Mouse (Mus musculus) cerebellum, postnatal 14 days (tissue): ENCODE results near the gene Ccdc116.
"Not testable (repeated sequence)": the region's sequence is repeated elsewhere in the genome, so short reads cannot be mapped to it uniquely, and the experiment has no call there.

ENCODE experiments used
- DNase-seq, 2 experiments: peaks; one replicate each; pipeline ENCODE4 v3.0.0; 2021; ENCODE audit warnings: mixed read lengths in 2 of 2

Ccdc116 gene

DNA sequence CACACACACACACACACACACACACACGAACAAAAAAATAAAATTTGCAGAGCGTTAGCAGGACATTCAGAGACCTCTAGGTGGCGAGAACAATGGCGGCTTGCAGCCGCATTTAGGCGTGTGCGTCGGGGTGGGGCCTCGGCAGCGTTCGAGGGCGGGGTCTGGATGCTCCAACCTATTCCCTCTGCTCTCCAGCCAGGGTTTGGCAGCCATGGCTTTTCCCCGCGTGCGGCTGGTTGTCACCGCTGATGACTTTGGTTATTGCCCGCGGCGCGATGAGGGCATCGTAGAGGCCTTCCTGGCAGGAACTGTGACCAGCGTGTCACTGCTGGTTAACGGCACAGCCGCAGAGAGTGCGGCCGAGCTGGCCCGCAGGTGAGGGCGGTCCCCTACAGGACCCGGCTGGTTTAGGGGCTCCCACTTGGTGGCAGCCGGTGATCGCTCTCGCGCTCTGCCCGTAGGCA, at the start of gene Ccdc116:
Gene Ccdc116 (minus strand): TSS at position 458 of the 464 bp plus-strand sequence.
- DNase-seq = peak; percentile 91 to 92

DNA sequence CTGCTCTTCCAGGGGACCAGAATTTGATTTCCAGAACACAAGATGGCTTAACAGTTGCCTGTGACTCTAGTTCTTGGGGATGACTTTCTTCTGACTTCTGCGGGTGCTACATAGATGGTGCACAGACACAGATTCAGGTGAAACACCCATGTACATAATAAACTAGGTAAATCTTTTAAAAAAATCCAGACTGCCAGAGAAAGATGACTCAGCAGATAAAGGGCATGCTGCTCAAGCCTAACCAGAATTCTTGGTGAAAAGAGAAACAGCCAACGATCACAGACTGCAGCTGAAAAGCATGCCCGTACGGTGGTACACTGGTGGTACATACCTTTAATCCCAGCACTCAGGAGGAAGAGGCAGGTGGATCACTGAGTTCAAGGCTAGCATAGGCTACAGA, 46.8 kb upstream of the Ccdc116 start:
- DNase-seq = no peak

DNA sequence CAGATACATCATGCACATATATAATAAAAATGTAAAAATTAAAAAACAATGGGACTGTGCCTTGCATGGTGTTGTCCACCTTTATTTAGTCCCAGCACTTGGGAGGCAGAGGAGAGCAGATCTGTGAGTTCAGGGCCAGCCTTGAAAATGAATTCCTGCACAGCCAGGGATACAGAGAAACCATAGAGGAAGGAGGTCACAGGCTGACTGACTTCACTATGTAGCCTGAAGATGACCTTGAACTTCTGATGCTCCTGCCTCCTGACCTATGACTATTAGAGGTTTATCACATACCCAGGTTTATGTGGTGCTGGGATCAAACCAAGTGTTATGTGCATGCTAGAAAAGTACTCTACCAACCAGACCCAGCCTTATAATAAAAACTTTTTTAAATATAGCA, 38.4 kb upstream of the Ccdc116 start:
- DNase-seq = no peak

DNA sequence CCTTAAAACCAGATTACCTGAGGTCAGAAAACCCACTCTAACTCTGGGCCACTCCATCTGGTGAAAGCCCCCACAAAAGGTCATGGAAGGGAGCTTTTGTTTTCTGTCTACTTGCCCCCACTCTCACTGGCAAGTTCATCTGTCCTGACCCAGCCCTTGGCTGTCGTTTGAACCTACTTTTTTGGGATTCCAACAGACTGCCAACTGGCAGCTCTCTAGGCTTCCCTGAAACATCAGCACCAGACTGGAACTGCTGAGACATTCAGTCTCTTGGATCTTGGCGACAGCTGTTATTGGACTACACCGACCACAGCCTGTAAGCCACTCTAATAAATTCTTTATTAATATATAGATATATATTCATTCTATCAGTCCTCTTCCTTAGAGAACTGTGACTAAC, 36.0 kb upstream of the Ccdc116 start:
- no peak for DNase-seq

DNA sequence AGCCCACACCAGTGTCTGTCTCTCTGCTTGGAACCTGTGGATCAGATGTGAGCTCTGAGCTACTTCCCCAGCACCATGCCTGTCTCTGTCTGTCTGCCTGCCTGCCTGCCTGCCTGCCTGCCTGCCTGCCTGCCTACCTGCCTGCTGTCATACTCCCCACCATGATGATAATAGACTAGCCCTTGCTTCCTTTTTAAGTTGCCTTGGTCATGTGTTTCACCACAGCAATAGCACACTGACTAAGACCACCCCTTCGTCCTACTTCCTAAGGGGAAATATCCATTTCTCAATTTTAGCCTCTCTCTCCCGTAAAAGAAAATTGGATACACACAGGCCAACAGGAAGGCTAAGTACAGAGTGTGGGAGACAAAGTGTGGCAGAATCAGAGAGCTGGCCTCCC, 35.1 kb upstream of the Ccdc116 start:
- no peak for DNase-seq

DNA sequence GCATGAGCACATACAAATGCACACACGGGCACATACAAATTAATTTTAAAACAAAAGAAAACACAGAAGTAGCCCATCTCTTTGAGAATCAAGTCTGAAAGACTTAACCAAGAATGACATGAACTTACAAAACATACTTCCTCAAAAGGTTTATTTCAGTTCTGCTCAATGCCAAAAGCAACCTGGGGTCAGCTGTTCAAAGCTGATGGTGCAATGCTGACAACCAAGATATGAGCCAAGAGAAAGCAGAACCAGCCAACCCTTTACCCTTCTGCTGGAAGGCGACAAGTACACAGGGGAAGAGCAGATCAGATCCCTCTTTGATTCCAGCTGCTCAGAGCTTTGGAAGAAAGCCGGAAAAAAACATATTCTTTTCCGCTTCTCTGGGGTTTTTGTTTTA, 34.4 kb upstream of the Ccdc116 start:
- peak in 1 of 2 experiments; percentile 13 for DNase-seq

DNA sequence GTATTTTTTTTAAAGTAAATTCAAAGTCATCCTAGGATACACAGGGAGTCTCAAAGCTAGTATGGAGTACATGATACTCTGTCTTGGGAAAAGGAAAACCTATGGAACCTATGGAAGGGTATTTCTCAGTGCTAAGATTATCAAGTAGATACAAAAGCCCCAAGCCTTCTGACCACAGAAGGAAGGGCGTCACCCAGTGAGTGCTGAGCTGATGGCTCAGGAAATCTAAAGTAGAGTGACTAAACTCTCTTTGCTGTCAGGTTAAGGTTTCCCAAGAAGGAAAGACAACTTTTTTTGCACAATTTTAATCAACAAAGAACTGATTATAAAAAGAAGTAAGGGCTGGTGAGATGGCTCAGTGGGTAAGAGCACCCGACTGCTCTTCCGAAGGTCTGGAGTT, 32.7 kb upstream of the Ccdc116 start:
- no peak for DNase-seq

DNA sequence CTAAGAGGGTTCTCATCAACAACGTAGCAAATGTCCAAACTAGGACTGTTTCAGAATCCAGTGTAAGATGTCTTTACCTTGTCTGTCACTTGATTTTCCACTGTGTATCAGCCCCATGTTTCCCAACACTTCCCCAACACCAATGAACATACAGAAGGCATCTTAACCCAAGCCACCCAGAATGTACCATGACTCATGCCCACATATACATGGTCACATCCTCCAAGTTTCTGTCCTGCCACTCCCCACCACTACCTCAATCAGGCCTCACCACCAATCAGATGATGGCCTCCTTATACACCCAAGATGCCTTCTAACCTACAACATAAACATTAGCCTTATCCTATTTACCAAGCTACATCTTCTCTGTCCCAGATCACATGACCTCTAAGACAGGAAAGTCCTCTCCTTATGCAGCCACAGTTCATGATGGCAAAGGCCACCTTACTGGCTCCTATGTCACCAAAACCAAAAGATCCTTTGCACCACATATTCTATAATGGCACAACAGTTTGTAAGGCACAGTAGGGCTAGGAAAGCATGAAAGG, 30.7 kb upstream of the Ccdc116 start:
- no peak for DNase-seq

DNA sequence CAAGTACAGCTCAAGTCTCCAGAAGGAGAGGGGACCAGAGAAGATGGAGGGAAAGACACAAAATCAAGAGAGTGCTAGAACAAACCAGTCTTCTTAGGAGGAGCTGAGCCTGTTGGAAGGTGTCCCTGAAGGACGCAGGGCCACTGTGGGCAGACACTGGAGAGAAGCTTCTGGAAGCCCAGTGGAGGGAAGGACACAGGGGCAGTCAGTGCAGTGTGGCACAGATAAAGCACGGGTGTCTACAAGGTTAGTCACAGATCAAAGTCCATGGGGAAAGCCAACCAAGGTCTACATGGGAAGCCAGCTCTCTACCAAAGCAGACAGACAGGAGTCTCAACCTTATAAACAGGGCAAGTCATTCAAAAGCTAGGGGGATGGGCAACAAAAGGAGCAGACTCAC, 28.7 kb upstream of the Ccdc116 start:
- DNase-seq = no peak

DNA sequence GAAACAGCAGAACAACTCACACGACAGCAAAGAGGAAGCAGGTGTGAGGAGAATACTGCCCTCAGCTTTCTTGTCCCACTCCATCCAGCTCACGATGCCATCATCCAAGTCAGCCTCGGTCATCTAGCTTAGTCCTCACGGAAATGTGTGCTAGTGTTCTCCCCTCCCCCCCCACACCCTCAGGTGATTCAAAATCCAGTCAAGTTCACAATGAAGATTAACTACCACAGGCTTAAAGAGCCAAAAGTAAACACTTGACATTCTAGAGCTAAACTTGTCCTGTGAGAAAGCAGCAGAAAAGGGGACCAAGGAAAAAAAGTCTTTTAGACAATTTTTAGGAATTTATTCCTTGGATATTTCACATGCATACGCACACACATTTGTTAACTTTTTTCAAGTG, 21.0 kb upstream of the Ccdc116 start:
- no peak for DNase-seq

DNA sequence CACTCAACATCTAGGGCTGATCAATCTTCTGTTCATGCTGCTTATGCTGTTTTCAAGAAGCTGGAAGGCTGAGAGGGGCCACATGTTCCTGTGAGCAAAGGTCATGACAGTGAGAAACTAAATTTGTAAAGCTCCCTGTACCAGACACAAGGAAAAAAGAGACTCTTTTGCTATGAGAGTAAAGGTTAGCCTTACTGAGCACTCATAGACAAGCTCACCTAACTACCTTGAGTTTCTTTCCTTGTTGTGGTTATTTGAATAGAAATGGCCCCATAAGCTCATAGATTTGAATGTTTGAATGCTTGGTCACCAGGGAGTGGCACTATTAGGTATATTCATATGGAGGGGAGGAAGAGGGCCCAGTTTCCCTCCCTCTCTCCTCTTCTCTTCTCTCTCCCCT, 20.1 kb upstream of the Ccdc116 start:
- no peak for DNase-seq

DNA sequence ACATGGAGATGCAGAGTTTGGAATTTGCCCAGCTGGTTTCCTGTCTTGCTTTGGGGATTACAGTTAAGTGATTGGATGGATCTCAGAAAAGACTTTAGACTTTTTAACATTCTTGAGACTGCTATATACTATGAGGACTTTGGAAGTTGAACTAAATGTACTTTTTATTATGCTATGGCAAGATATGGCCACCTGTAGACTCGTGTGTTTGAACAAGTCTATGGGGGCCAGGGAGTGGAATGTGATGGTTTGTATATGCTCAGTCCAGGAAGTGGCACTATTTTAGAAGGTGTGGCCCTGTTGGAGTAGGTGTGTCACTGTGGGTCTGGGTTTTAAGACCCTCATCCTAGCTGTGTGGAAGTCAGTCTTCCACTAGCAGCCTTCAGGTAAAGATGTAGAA, 18.4 kb upstream of the Ccdc116 start:
- DNase-seq = not testable (repeated sequence)

DNA sequence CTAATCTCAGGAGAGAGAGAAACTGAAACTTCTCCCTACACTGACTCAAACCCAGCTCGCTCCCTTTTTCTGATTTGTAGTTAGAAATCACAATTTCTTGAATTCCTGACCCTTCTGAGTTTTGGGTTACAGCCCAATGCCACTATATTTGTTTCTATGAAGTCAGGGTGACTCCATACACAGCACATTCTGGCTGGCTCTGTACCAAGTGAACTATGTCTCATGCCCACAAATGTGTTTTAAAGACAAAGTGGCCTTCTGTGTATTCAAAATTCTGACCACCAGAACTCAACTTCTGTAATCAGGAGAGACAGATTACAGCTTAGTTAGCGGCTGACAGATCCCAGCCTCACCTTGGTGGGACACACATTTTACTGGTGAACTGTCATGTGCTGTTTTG, 7.3 kb upstream of the Ccdc116 start:
- DNase-seq = no peak

DNA sequence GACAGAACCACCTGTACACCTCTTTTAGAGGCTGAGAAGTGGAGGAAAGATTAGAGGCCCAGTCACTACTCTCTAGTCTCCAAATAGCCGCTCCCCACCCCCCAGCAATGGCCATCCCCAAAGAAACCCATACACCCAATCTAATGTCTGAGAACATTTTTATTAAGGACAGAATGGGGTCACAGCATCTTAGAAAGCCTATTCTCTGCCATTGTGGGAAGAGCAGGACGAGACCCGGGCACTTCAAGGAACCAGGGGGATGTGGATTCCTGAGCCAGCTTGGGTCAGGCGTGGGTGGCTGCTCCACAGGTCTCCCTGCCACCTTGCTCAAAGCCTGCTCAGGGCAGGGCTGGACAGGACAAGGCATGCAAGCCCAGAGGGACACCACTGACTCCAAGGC, 4.8 kb upstream of the Ccdc116 start:
- DNase-seq = no peak

DNA sequence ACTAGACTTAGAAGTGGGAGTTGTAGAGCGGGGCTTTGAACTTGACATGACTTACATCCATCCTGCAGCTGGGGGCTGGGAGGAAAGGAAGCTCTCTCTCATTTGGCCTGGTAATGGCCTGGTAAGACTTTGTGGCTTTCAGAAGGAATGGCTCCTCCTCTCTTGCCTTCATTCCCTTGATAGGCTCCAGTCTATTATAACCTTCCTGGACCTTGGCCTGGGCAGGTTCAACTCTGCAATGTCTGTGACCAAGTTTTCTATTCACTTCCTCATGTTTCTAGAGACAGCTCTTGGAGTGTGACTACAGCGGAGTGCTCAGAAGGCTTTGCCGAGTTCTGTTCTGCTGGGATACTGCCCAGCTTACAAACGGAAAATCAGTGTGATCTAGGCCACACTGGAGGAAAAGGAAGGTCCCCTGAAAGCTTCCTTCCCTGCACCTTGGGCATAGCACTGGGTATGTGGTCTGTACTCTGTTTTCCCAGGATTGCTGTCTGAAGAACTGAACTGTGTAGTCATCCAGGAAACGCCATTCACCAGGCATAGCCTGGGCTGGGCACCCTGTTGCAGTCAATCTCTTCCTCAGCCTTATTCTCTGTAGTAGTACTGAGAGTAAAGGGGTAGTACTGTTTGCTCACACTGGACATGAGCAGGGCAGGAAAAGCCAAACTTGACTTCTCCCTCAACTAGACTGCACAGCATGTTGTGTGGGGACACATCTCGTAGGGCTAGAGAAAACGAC, 3.7 kb upstream of the Ccdc116 start:
- no peak for DNase-seq

DNA sequence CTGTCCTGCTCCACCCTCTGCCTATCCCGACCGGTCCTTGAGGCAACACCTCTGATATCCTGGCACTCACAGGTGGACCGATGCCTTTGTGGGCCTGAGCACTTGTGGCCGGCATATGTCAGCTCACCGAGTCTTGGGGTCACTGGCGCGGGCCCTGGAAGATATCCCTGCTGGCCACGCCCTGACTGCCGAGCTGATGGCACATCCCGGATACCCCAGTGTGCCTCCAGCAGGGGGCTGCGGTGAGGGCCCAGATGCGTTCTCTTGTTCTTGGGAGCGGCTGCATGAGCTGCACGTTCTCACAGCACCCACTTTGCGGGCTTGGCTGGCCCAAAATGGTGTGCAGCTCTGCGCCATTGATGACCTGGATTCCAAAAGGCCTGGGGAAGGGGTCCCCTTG, 1.1 kb upstream of the Ccdc116 start:
- peak; percentile 27 to 34 for DNase-seq

DNA sequence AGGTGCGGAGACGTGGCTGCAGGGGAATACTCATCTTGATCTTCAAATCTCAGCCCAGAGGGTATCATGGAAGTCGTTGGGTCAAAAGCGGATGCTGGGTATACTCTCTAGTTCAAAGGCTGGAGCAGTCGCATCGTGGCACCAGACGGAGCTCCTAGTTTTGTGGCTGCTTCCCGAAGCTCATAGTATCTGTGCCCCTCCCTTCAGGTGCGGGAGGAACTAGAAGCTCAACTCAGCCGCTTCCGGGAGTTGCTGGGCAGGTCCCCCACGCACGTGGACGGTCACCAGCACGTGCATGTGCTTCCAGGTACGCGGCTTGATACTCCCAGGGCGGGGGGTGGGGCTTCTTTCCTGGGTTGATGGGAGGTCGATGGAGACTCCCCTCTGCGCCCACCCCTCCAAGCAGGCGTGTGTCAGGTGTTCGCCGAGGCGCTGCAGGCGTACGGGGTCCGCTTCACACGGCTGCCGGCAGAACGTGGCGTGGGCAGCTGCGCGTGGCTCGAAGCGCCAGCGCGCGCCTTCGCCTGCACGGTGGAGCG, 431 bp upstream of the Ccdc116 start:
- DNase-seq = peak in 1 of 2 experiments; percentile 46

DNA sequence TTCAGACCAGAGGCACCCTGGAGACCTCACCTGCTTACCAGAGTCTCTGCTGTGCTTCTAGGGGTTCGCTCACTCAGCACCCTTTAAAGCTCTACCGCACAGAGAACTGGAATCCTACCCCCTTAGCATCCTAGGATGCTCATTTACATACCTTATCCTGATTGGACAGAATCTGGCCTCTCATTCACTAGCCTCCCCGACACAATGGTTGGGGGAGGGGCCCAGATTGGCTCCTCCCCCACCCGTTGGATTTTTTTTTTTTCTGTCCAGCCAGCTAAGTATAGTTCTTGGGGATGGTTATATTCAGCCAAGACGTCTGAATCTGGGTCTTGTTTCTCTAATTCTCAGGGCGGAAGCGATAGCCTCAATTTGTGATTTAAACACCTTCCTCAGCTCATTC, 2.7 kb downstream of the Ccdc116 start, which contains the start of gene Ydjc:
Gene Ydjc (plus strand): TSS at position 283 of the 400 bp plus-strand sequence.
- DNase-seq = no peak

DNA sequence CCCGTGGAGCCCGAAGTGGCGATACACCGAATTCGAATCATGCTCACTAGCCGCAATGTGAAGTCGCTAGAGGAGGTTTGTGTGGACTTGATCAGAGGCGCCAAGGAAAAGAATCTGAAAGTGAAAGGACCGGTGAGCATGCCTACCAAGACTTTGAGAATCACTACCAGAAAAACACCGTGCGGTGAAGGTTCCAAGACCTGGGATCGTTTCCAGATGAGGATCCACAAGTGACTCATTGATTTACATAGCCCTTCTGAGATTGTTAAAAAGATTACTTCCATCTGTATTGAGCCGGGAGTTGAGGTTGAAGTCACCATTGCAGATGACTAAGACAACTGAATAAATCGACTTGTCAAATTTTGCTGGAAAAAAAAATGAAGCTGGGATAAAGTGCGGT, 9.7 kb downstream of the Ccdc116 start:
- DNase-seq = no peak

DNA sequence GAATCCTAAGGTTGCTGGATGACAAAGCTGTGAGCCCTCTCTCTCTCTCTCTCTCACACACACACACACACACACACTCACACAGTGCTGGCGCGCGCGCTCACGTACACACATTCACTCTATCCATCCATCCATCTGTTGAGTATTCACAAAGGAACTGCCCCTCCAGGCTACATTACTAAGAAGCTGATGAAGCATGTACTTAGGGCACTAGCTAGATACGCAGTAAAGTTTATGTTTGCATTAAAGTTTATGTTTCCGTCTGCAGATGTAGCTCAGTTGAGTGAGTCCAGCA, 14.2 kb downstream of the Ccdc116 start:
- peak in 1 of 2 experiments; percentile 11 for DNase-seq

DNA sequence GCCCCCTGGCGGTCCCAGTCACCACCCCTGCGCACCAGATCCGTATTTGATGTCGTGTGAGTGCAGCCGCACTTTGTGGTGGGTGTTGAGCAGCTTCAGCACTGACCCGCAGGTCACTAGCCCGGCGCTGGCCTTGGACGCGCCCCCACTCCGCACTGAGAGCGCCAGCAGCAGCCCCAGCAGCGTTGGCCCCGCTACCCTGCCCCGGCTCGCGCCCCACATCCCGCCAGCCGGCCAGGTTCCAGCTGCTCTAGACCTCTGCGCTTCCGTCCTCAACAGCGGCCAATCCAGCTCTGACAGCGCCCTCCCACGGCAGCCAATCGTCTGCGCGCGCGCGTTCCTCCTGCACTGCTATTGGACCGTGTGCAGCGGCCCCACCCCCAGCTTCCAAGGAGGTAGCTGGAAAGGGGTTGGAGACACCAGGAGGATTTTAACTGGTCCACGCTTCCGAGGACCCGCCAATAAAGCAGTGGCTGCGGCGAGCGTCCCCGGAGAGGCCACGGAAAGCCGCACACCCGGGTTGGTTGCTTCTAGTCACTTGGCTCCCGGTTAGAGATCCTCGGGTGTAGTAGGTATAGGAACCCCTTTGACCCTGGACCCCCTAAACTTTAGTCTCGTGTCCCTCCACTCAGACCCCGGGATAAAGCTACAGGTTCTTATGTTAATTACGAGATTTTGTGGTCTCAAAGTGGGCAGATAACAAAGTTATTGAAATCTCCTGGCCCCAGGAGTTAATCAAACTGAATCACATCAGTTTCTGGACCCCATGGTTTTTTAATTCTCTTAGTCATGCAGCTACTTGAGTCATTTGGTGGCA, 14.7 kb downstream of the Ccdc116 start, which contains the start of gene Sdf2l1:
Gene Sdf2l1 (minus strand): TSS at position 295 of the 817 bp plus-strand sequence.
- DNase-seq = peak; percentile 98 to 99

DNA sequence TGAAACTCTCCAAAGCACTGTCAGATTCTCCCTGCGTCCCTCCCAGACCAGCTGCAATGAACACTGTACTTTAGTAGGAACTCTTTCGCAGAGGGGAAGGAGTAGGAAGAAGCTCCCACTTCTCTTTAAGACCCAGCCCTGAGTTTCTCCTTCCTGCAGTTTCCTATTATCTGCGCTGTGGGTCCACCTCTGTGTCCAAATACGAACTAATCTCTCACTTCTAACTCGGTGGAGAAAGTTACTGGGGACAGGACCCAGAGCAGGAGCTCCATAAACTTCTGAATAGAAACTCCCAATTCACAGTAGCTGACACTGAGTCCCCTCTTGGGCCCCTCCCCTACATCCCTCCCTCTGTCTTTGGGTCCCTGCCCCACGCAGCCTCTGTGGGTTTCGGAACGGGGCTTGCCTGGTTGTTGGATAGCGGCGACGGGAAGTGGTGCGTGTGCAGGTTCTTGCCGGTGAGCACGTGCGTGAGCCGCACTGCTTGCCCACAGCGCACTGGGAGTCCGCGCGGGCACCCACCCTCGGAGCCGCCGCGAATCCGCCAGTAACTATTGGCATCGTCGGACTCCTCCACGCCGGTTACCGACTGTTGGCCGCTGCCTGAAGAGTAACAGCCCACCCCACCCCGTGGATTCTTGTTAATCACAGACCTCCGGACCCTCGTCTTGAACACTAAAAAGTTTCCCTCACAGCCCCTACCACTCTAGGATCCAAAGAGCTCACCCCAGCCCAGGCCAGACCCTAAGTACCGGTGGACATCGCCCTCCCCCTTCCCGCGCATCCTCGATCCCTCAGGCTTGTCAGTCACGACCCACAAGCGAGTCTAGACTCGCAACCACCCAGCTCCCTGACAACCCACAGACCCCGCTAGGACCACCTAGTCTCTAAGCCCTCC, 15.6 kb downstream of the Ccdc116 start:
- DNase-seq = peak in 1 of 2 experiments; percentile 20
